Mouse (Mus musculus): Measurements from ENCODE around the gene Nicn1. TPM values are rescaled to one million over a fixed set of nuclear protein-coding genes. Genes with fewer than 3 reads are reported as not detected.

Nicn1 gene
- total and polyA plus RNA-seq, 3 experiments, result 7.4 to 12.9 (median 9.7) TPM

DNA sequence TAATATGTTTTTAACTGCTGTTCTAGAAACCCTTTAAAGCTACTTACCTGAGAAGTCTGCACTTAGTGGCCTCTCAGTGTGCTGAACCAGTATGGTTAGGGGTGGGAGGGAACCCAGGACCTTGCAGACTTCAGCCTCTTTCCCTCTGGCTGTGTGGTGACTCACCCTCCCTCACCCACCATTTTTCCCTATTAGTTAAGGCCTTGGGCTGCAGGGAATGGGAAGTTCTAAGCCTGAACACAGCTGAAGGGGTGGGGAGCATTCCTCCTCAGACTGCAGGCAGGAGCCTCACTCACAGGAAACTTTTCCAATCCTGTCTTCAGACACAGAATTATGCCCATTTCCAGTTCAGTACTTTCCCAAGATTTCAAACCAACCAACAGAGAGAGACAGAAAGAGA is 51.6 kb downstream of the Nicn1 start:
- TF ChIP-seq USF2 (conservative IDR thresholded peaks at IDR 0.05; ENCODE audit: low read depth, low read length), result no peak
- no peak overlapping the region for H3K4me2 ChIP-seq (ENCODE audit: insufficient read depth, low read depth, poor library complexity, severe bottlenecking)
- H3K4me1 ChIP-seq (ENCODE audit: control insufficient read depth in 1 of 2, insufficient read depth in 2 of 2), result peaks cover 14 to 44% of the 10 kb centered on the region in 2 experiments
- no peak overlapping the region for H3K4me3 ChIP-seq (replicated peaks in 1 of 3; ENCODE audit: low read depth in 2 of 3, low read length in 2 of 3, poor library complexity in 1 of 3)
- DNase-seq (ENCODE audit: extremely low read depth), result no peak
- in situ Hi-C loops (cut with MboI; ENCODE audit: low pct_ligation_motif_present, low pct_unique_long_range_greater_than_20kb, low sequenced_read_pairs), result no loop called here
- dilution Hi-C loops (cut with MboI; ENCODE audit: extremely low pct_ligation_motif_present, extremely low pct_unique_long_range_greater_than_20kb, low sequenced_read_pairs), result no loop called here
- H3K27me3 ChIP-seq (replicated peaks), result no peaks in the 10 kb centered on the region
- no peak overlapping the region for H3K9ac ChIP-seq (ENCODE audit: insufficient read depth, low read depth)
- H3K27ac ChIP-seq (ENCODE audit: insufficient read depth, low read depth), result no peak overlapping the region
- peaks cover 10% of the 10 kb centered on the region for H3K79me2 ChIP-seq (replicated peaks; ENCODE audit: control insufficient read depth, extremely low read depth, insufficient read depth, poor library complexity, severe bottlenecking)
- H3K9me3 ChIP-seq (replicated peaks; ENCODE audit: low read length), result no peaks in the 10 kb centered on the region
- H3K36me3 ChIP-seq (replicated peaks in 1 of 2; ENCODE audit: control insufficient read depth in 1 of 2, insufficient read depth in 1 of 2, low read length in 1 of 2), result peaks cover 0 to 22% of the 10 kb centered on the region in 2 experiments

DNA sequence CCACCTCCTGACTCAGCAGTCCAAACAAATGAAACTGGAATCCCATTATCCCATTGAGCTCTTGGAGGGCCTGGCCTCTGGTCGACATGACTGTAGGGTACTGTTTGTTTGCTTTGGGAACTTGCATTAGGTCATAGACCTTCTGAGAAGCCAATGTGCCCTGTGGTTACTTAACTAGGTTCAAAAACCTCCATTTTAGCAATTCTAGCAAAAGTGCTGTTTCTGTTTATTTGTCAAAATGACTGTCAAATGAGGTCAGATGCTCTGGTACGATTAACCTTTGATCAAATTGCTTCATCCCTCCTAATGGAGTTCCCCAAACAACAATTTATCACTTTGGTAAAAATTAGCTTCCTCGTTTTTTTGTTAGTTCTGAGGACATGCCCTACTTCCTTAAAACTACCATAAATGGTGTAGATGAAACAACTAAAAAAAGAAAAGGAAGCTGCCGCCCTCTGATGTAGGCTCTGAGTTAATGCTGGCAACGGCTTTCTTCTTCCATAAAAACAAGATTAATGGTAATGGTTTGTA is 52.1 kb downstream of the Nicn1 start:
- H3K4me1 ChIP-seq (ENCODE audit: control insufficient read depth in 1 of 2, insufficient read depth in 2 of 2), result peaks cover 14 to 44% of the 10 kb centered on the region in 2 experiments
- H3K4me3 ChIP-seq (replicated peaks in 1 of 3; ENCODE audit: low read depth in 2 of 3, low read length in 2 of 3, poor library complexity in 1 of 3), result no peak overlapping the region

DNA sequence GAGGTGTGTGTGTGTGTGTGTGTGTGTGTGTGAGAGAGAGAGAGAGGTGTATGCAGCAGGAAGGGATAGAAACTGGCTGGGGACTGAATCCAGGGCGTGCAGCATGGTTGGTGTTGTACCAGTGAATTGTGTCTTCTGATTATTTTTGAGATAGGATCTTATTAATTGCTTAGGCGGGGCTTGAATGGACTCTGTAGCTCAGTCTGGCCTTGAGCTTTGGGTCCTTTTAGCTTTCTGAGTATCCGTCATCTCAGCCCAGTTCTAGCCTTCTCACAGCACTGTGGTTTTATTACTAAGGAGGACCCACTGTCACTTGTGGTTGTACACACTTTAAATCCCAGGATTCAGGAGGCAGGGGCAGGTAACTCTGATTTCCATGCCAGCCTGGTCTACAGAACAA is 53.1 kb downstream of the Nicn1 start:
- H3K36me3 ChIP-seq (replicated peaks in 1 of 2; ENCODE audit: control insufficient read depth in 1 of 2, insufficient read depth in 1 of 2, low read length in 1 of 2), result peaks cover 0 to 18% of the 10 kb centered on the region in 2 experiments
- no peak overlapping the region for H3K4me3 ChIP-seq (replicated peaks in 1 of 3; ENCODE audit: low read depth in 2 of 3, low read length in 2 of 3, poor library complexity in 1 of 3)
- DNase-seq (ENCODE audit: extremely low read depth), result no peak
- no peak for TF ChIP-seq TBP (conservative IDR thresholded peaks at IDR 0.05; ENCODE audit: low read depth, low read length)
- TF ChIP-seq NRF1 (IDR thresholded peaks at IDR 0.05; ENCODE audit: low read depth, low read length), result no peak
- no peak for TF ChIP-seq KAT2A (IDR thresholded peaks at IDR 0.05; ENCODE audit: insufficient replicate concordance, low read length)
- TF ChIP-seq JUND (conservative IDR thresholded peaks at IDR 0.05; ENCODE audit: low read depth, low read length), result no peak
- no peak for TF ChIP-seq PAX5 (IDR thresholded peaks at IDR 0.05; ENCODE audit: low read length)
- TF ChIP-seq RAD21 (IDR thresholded peaks at IDR 0.05; ENCODE audit: low read depth, low read length), result no peak
- no peak for TF ChIP-seq CTCF (conservative IDR thresholded peaks at IDR 0.05 in 1 of 2, IDR thresholded peaks at IDR 0.05 in 1 of 2; ENCODE audit: low read depth in 2 of 2, low read length in 2 of 2)
- TF ChIP-seq SIN3A (IDR thresholded peaks at IDR 0.05; ENCODE audit: low read length), result no peak
- no peak for TF ChIP-seq ZNF384 (IDR thresholded peaks at IDR 0.05; ENCODE audit: low read depth, low read length)
- TF ChIP-seq MYC (IDR thresholded peaks at IDR 0.05; ENCODE audit: low read depth, low read length), result no peak
- no peak for TF ChIP-seq EP300 (IDR thresholded peaks at IDR 0.05; ENCODE audit: low read length)
- no peak for TF ChIP-seq E2F4 (IDR thresholded peaks at IDR 0.05; ENCODE audit: insufficient replicate concordance, low read depth, low read length)
- no peak for TF ChIP-seq CHD2 (IDR thresholded peaks at IDR 0.05; ENCODE audit: low read length)
- TF ChIP-seq MAX (IDR thresholded peaks at IDR 0.05; ENCODE audit: low read length), result no peak
- TF ChIP-seq CHD1 (IDR thresholded peaks at IDR 0.05; ENCODE audit: low read depth, low read length), result no peak
- TF ChIP-seq NELFE (IDR thresholded peaks at IDR 0.05; ENCODE audit: low read depth, low read length), result no peak
- H3K27me3 ChIP-seq (replicated peaks), result no peaks in the 10 kb centered on the region
- dilution Hi-C loops (cut with MboI; ENCODE audit: extremely low pct_ligation_motif_present, extremely low pct_unique_long_range_greater_than_20kb, low sequenced_read_pairs), result no loop called here
- H3K4me1 ChIP-seq (ENCODE audit: control insufficient read depth in 1 of 2, insufficient read depth in 2 of 2), result peaks cover 14 to 41% of the 10 kb centered on the region in 2 experiments
- H3K79me2 ChIP-seq (replicated peaks; ENCODE audit: control insufficient read depth, extremely low read depth, insufficient read depth, poor library complexity, severe bottlenecking), result peaks cover 12% of the 10 kb centered on the region
- no peak overlapping the region for H3K27ac ChIP-seq (ENCODE audit: insufficient read depth, low read depth)
- no peak overlapping the region for H3K9ac ChIP-seq (ENCODE audit: insufficient read depth, low read depth)
- H3K9me3 ChIP-seq (replicated peaks; ENCODE audit: low read length), result no peaks in the 10 kb centered on the region
- in situ Hi-C loops (cut with MboI; ENCODE audit: low pct_ligation_motif_present, low pct_unique_long_range_greater_than_20kb, low sequenced_read_pairs), result no loop called here
- H3K4me2 ChIP-seq (ENCODE audit: insufficient read depth, low read depth, poor library complexity, severe bottlenecking), result no peak overlapping the region

More for the DNA sequence above, 52.1 kb downstream of the Nicn1 start:
- no peaks in the 10 kb centered on the region for H3K9me3 ChIP-seq (replicated peaks; ENCODE audit: low read length)
- TF ChIP-seq CTCF (conservative IDR thresholded peaks at IDR 0.05 in 1 of 2, IDR thresholded peaks at IDR 0.05 in 1 of 2; ENCODE audit: low read depth in 2 of 2, low read length in 2 of 2) (peak in 1 of 2 experiments; percentile 35; a peak in 1 of 4 replicates), ELF1 (IDR thresholded peaks at IDR 0.05; ENCODE audit: low read depth, low read length) (peak; percentile 38; the same call in 1 of the 2 replicates), RAD21 (IDR thresholded peaks at IDR 0.05; ENCODE audit: low read depth, low read length) (peak; percentile 12), JUND (conservative IDR thresholded peaks at IDR 0.05; ENCODE audit: low read depth, low read length) (no peak)
- dilution Hi-C loops (cut with MboI; ENCODE audit: extremely low pct_ligation_motif_present, extremely low pct_unique_long_range_greater_than_20kb, low sequenced_read_pairs) (no loop called here), in situ Hi-C loops (cut with MboI; ENCODE audit: low pct_ligation_motif_present, low pct_unique_long_range_greater_than_20kb, low sequenced_read_pairs) (no loop called here)
- DNase-seq (ENCODE audit: extremely low read depth), result peak; percentile 30
- H3K27me3 ChIP-seq (replicated peaks), result no peaks in the 10 kb centered on the region
- no peak overlapping the region for H3K27ac ChIP-seq (ENCODE audit: insufficient read depth, low read depth)
- no peak overlapping the region for H3K4me2 ChIP-seq (ENCODE audit: insufficient read depth, low read depth, poor library complexity, severe bottlenecking)
- H3K9ac ChIP-seq (ENCODE audit: insufficient read depth, low read depth), result no peak overlapping the region
- peaks cover 10% of the 10 kb centered on the region for H3K79me2 ChIP-seq (replicated peaks; ENCODE audit: control insufficient read depth, extremely low read depth, insufficient read depth, poor library complexity, severe bottlenecking)
- peaks cover 0 to 22% of the 10 kb centered on the region in 2 experiments for H3K36me3 ChIP-seq (replicated peaks in 1 of 2; ENCODE audit: control insufficient read depth in 1 of 2, insufficient read depth in 1 of 2, low read length in 1 of 2)

Data from CH12.LX (cell line).